Mouse (Mus musculus) liver, embryonic 14.5 days (tissue): ENCODE results near the gene Ppp2r2d. TPM values are rescaled to one million over a fixed set of nuclear protein-coding genes. Genes with fewer than 3 reads are reported as not detected.

Experiments used
- ATAC-seq: fragments of 200-750 bp; cut with Nextera tagmentation; 2 replicates; pipeline ENCODE4 v1.8.0; 2017; ENCODE audit warnings: moderate number of reproducible peaks, mild to moderate bottlenecking, moderate library complexity; ENCODE audit not compliant: insufficient read depth
- DNase-seq, 3 experiments: peaks; one replicate each; pipeline ENCODE4 v3.0.0-alpha.2; 2012 to 2013; ENCODE audit warnings: low read depth in 3 of 3, low spot score in 3 of 3
- H3K27ac ChIP-seq: fragments of 300-500 bp; sonication (generic); 2 replicates; pipeline ENCODE4 v1.5.1; 2014; ENCODE audit warnings: moderate library complexity, mild to moderate bottlenecking, control low read depth, inconsistent platforms
- H3K27me3 ChIP-seq: fragments of 300-500 bp; sonication (generic); 2 replicates; pipeline ENCODE4 v1.6.1; 2014; ENCODE audit warnings: mild to moderate bottlenecking, low read length, moderate library complexity; ENCODE audit not compliant: control insufficient read depth, insufficient read depth
- H3K36me3 ChIP-seq: fragments of 300-500 bp; sonication (generic); replicated peaks from 2 replicates; pipeline ENCODE4 v1.6.1; 2014; ENCODE audit warnings: low read depth; ENCODE audit not compliant: control insufficient read depth, insufficient read depth
- H3K4me1 ChIP-seq, 2 experiments: fragments of 200-500 bp in 1 of 2; fragments of 300-500 bp in 1 of 2; sonication (generic) in 1 of 2; replicated peaks; 2 replicates each; pipeline ENCODE4 v1.6.1; 2012 to 2014; ENCODE audit warnings: antibody characterized with exemption in 1 of 2, inconsistent platforms in 1 of 2, low read length in 1 of 2; ENCODE audit not compliant: control insufficient read depth in 2 of 2, insufficient read depth in 2 of 2
- H3K4me2 ChIP-seq: fragments of 300-500 bp; sonication (generic); 2 replicates; pipeline ENCODE4 v1.6.1; 2014; ENCODE audit warnings: low read depth, mild to moderate bottlenecking, control low read depth, moderate library complexity
- H3K4me3 ChIP-seq, 2 experiments: fragments of 200-500 bp in 1 of 2; fragments of 300-500 bp in 1 of 2; sonication (generic) in 1 of 2; 2 replicates each; pipeline ENCODE4 v1.5.1; 2012 to 2014; ENCODE audit warnings: low read depth in 2 of 2, low read length in 2 of 2, mild to moderate bottlenecking in 2 of 2, control low read depth in 1 of 2, inconsistent platforms in 1 of 2, moderate library complexity in 1 of 2; ENCODE audit not compliant: insufficient read depth in 1 of 2
- H3K9ac ChIP-seq: fragments of 300-500 bp; sonication (generic); replicated peaks from 2 replicates; pipeline ENCODE4 v1.6.1; 2014; ENCODE audit warnings: mild to moderate bottlenecking, control low read depth, moderate library complexity
- H3K9me3 ChIP-seq: fragments of 300-500 bp; sonication (generic); 2 replicates; pipeline ENCODE4 v1.6.1; 2016; ENCODE audit warnings: low read length, mixed read lengths; ENCODE audit not compliant: control insufficient read depth
- CTCF ChIP-seq: IDR thresholded peaks from 2 replicates; pipeline ENCODE4 v1.5.1; 2016; ENCODE audit warnings: antibody characterized with exemption, low read depth, control low read depth
- EP300 ChIP-seq: IDR thresholded peaks from 2 replicates; pipeline ENCODE4 v1.6.1; 2016; ENCODE audit warnings: antibody characterized with exemption, low read depth
- WGBS: fragments of 180-500 bp; shearing (Covaris S2); extraction: QIAGEN DNeasy Blood & Tissue Kit; methylation state at CpG from one replicate; pipeline ENCODE4 v1.1.7; 2014; ENCODE audit not compliant: insufficient replicate concordance; 5-methylcytosine and 5-hydroxymethylcytosine counted together
- polyA plus RNA-seq, 2 experiments: library from polyadenylated mRNA; depleted of rRNA in 1 of 2; stranded (reverse) in 1 of 2; unstranded in 1 of 2; fragments of >200 nt; fragmentation: Nextera tagmentation in 1 of 2; extraction: Ambion mirVana in 1 of 2; gene quantifications; 2 replicates each; pipeline versions ENCODE4 v1.2.1 to v1.2.3; 2012 to 2014

Gene Ppp2r2d
- polyA plus RNA-seq, 2 experiments = 13.9 to 14.2 TPM

GRCm38 (mm10) chr7:138824423-138824822 is 21.5 kb upstream of the Ppp2r2d start:
- Histone ChIP-seq H3K9ac (no peak overlapping the region), H3K27me3 (no peaks in the 10 kb centered on the region), H3K9me3 (no peaks in the 10 kb centered on the region), H3K27ac (no peak overlapping the region), H3K4me3 (no peak overlapping the region), H3K4me2 (no peak overlapping the region), H3K36me3 (no peaks in the 10 kb centered on the region), H3K4me1 (no peaks in the 10 kb centered on the region)
- DNase-seq = no peak
- TF ChIP-seq CTCF = no peak
- WGBS = 69% methylated on average over 6 of the region's 6 CpGs
- ATAC-seq = no peak

DNA sequence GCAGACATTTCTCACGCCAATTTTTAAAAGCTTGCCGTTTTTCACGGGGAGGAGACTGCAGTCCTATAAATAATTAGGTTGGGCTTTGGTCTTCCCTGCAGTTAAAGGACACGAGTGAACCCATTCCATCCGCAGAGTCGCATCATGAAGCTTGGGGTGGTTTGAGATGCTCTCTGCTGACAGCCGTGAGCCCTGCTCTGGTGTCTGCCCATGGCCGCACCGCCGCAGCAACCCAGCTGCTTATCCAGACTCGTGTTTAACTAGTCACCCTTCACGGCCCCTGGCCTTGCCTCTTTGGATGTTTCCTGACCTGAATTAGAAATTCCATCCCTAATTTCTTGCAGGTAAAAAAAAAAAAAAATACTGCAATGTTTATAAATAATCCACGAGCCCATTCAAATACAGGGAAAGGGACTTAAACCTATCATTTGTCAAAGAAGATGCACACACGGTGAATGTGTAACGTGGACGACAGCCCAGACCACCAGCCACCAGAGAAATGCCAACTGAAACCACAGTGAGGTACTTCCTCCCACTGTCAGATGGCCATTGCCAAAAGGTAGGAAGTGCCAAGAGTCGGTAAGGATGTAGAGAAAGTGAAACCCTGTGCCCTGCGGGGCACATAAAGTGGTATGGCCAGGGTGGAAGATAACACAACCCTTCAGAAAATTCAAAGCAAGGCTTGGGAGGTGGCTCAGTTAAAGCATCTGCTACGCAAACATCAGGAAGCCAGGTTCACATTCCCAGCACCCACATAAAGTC is 20.7 kb upstream of the Ppp2r2d start:
- no peaks in the 10 kb centered on the region for H3K36me3 ChIP-seq
- no peak for TF ChIP-seq CTCF
- no peak for TF ChIP-seq EP300
- H3K4me2 ChIP-seq = no peak overlapping the region
- H3K27me3 ChIP-seq = no peaks in the 10 kb centered on the region
- ATAC-seq (no peak), DNase-seq (no peak)
- no peak overlapping the region for H3K9ac ChIP-seq
- WGBS = 58% methylated on average over 19 of the region's 19 CpGs
- no peaks in the 10 kb centered on the region for H3K4me1 ChIP-seq
- H3K9me3 ChIP-seq = no peaks in the 10 kb centered on the region
- H3K4me3 ChIP-seq = no peak overlapping the region
- no peak overlapping the region for H3K27ac ChIP-seq

GRCm38 (mm10) chr7:138827812-138828211 is 18.1 kb upstream of the Ppp2r2d start:
- Histone ChIP-seq H3K4me1 (no peaks in the 10 kb centered on the region), H3K27ac (no peak overlapping the region), H3K4me2 (no peak overlapping the region), H3K9me3 (no peaks in the 10 kb centered on the region), H3K27me3 (no peaks in the 10 kb centered on the region), H3K9ac (no peak overlapping the region), H3K36me3 (no peaks in the 10 kb centered on the region), H3K4me3 (no peak overlapping the region)
- ATAC-seq = no peak
- 14% methylated on average over 11 of the region's 11 CpGs for WGBS
- TF ChIP-seq EP300 = no peak
- TF ChIP-seq CTCF = peak; percentile 98
- peak in 1 of 3 experiments; percentile 17 for DNase-seq

DNA sequence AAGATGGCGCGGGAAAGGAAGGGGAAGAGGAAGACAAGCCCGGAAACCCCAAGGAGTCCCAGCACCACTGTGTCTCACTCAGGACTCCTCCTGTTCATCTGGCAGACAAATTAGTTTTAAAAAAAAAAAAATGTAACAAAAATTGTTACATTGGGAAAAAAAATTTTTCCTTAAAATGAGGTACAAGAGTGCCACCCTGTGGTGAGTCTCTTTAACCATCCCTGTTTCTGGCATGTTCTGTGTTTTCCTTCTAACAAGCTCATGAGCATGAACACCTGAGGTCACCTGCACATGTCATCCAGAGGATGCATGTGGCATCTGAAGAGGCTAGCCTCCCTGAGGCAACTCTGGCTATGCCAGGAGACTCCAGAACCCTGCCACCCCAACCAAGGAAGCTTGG is 10.9 kb upstream of the Ppp2r2d start:
- WGBS = 84% methylated on average over 3 of the region's 3 CpGs
- no peaks in the 10 kb centered on the region for H3K9me3 ChIP-seq
- no peaks in the 10 kb centered on the region for H3K36me3 ChIP-seq
- ATAC-seq (no peak), DNase-seq (no peak)
- H3K27ac ChIP-seq = no peak overlapping the region
- H3K4me3 ChIP-seq = no peak overlapping the region
- H3K27me3 ChIP-seq = no peaks in the 10 kb centered on the region
- H3K4me1 ChIP-seq = no peaks in the 10 kb centered on the region
- no peak overlapping the region for H3K9ac ChIP-seq
- H3K4me2 ChIP-seq = no peak overlapping the region
- TF ChIP-seq EP300 (no peak), CTCF (no peak)

DNA sequence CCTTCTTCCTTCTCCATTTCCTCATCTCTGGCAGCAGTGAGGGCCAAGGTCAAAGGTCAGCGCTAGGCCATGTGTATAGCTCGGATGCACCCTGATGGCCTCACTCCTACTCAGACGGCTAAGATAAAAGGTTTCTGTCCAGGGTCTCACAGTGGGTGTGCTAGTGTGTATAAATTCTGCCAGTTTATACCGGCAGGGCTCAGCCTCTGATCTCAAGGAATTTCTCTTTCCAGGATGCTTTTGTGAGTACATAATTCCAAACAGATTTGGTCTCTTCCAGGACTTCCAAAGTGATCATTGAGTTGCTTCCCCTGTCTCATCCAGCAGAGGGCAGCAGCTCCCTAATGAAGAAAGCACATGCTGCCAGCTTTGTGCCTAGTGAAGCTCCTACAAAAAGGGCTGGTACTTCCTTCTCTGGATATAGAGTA is 5.3 kb upstream of the Ppp2r2d start:
- 55% methylated on average over 4 of the region's 4 CpGs for WGBS
- TF ChIP-seq EP300 = no peak
- peak; percentile 77 for TF ChIP-seq CTCF

More for the DNA sequence above, 5.3 kb upstream of the Ppp2r2d start:
- H3K27ac ChIP-seq = no peak overlapping the region
- H3K27me3 ChIP-seq = no peaks in the 10 kb centered on the region
- no peaks in the 10 kb centered on the region for H3K9me3 ChIP-seq
- H3K4me2 ChIP-seq = no peak overlapping the region
- DNase-seq (peak; percentile 33 to 37 (median 36)), ATAC-seq (no peak)
- H3K4me1 ChIP-seq = peaks cover 8 to 9% of the 10 kb centered on the region in 2 experiments
- no peak overlapping the region for H3K9ac ChIP-seq
- H3K36me3 ChIP-seq = no peaks in the 10 kb centered on the region
- no peak overlapping the region for H3K4me3 ChIP-seq
